Mouse (Mus musculus): ENCODE results near the gene Gm28998.
"Not testable (repeated sequence)": the region's sequence is repeated elsewhere in the genome, so short reads cannot be mapped to it uniquely, and the experiment has no call there.

The Gm28998 gene

DNA sequence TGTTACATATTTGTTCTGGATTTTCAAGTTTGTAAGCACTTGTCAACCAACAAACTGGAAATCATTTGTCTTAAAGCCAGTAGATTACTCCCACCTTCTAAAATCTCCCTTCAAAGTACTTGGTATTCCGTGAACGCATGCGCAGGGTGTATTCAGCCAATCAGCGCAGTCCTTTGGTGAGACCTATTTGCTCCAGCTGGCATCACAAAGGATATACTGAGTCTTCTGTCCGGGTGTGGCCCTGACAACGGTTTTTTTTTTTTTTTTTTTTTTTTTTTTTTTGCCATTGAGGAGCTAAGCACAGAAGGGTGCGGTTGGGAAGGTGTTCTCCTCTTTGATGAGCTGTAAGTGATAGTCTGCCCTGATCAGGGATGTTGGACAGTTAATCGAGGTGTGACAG lies at the start of gene Gm28998:
Gene Gm28998, plus strand, starts transcription at position 301 of the 400 bp plus-strand sequence.
- not testable (repeated sequence) for DNase-seq

Measured in spleen, adult 18-20 months (tissue).